Mouse (Mus musculus) hindbrain, embryonic 10.5 days (tissue): ENCODE data around the gene 6820408C15Rik. TPM values are rescaled to one million over a fixed set of nuclear protein-coding genes. Genes with fewer than 3 reads are reported as not detected.

ENCODE experiments used
- DNase-seq: peaks from one replicate; pipeline ENCODE4 v3.0.0-alpha.2; 2017; ENCODE audit warnings: low spot score
- H3K27ac ChIP-seq: fragments of 300-500 bp; sonication (generic); 2 replicates; pipeline ENCODE4 v1.5.1; 2016; ENCODE audit warnings: mild to moderate bottlenecking, moderate library complexity
- H3K27me3 ChIP-seq: fragments of 300-500 bp; sonication (generic); 2 replicates; pipeline ENCODE4 v1.6.1; 2016; ENCODE audit warnings: mild to moderate bottlenecking; ENCODE audit not compliant: poor library complexity, insufficient read depth, severe bottlenecking
- H3K36me3 ChIP-seq: fragments of 300-500 bp; sonication (generic); 2 replicates; pipeline ENCODE4 v1.6.1; 2016; ENCODE audit warnings: mild to moderate bottlenecking, moderate library complexity
- H3K4me1 ChIP-seq: fragments of 300-500 bp; sonication (generic); replicated peaks from 2 replicates; pipeline ENCODE4 v1.6.1; 2016; ENCODE audit warnings: mild to moderate bottlenecking
- H3K4me3 ChIP-seq: fragments of 300-500 bp; sonication (generic); 2 replicates; pipeline ENCODE4 v1.5.1; 2016; ENCODE audit warnings: mild to moderate bottlenecking, moderate library complexity
- H3K9me3 ChIP-seq: fragments of 300-500 bp; sonication (generic); 2 replicates; pipeline ENCODE4 v1.6.1; 2016; ENCODE audit warnings: mild to moderate bottlenecking, moderate library complexity
- WGBS: fragments of 180-500 bp; shearing (Covaris S2); methylation state at CpG from one replicate; pipeline ENCODE4 v1.1.7; 2016; 5-methylcytosine and 5-hydroxymethylcytosine counted together
- polyA plus RNA-seq: library from polyadenylated mRNA; unstranded; fragments of >200 nt; fragmentation: Nextera tagmentation; extraction: Ambion mirVana; gene quantifications from 2 replicates; pipeline ENCODE4 v1.2.1, GENCODE M21; 2016

The 6820408C15Rik gene
- 1.3 and 3.3 TPM in 2 replicates for polyA plus RNA-seq

- 30% methylated on average over 4 of the region's 4 CpGs for WGBS
- Histone ChIP-seq H3K4me1 (peaks cover 41% of the 10 kb centered on the region), H3K4me3 (peak within 1 kb of the TSS; percentile 97), H3K9me3 (peaks cover 14% of the 10 kb centered on the region), H3K27me3 (no peaks in the 10 kb centered on the region), H3K27ac (peak within 1 kb of the TSS; percentile 100), H3K36me3 (0 out of 2 replicates have a peak, but pooled peaks cover 7% of the 10 kb centered on the region)
- no peak for DNase-seq
Observed at GRCm38 (mm10) chr2:152415287-152415686, at the start of gene 6820408C15Rik. 6820408C15Rik (plus strand) TSS chr2:152415587.

GRCm38 (mm10) chr2:152367917-152368316, 47.5 kb upstream of the 6820408C15Rik start:
- Histone ChIP-seq H3K27ac (no peak overlapping the region), H3K4me3 (no peak overlapping the region), H3K4me1 (peaks cover 11% of the 10 kb centered on the region), H3K36me3 (no peaks in the 10 kb centered on the region), H3K9me3 (no peaks in the 10 kb centered on the region), H3K27me3 (peaks cover 15% of the 10 kb centered on the region)
- DNase-seq: no peak
- WGBS: 87% methylated on average over 5 of the region's 5 CpGs

GRCm38 (mm10) chr2:152368532-152369140, 46.8 kb upstream of the 6820408C15Rik start:
- WGBS: 28% methylated on average over 14 of the region's 14 CpGs

DNA sequence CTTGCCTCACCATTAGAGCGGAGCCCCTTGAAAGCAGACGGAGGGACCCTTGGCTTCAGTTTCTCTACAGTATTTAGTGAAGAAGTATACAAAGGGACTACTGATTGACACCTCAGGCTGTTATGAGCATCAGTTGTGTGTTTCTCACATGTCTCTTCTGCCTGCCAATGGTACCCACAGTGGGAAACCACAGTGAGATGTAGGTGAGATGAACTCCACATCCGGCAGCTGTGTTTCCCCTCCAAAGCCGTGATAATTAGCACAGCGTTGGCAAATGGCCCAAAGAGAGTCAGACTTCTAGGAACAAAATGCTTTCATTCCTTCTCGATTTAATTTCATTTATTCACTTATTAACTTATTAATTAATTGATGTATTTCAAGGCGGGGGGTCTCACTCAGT, 43.3 kb upstream of the 6820408C15Rik start:
- WGBS: 89% methylated on average over 7 of the region's 7 CpGs
- H3K4me3 ChIP-seq: no peak overlapping the region
- DNase-seq: no peak

More at GRCm38 (mm10) chr2:152368532-152369140, 46.8 kb upstream of the 6820408C15Rik start:
- Histone ChIP-seq H3K27ac (no peak overlapping the region), H3K4me3 (no peak overlapping the region), H3K27me3 (peaks cover 18% of the 10 kb centered on the region), H3K9me3 (no peaks in the 10 kb centered on the region), H3K36me3 (no peaks in the 10 kb centered on the region), H3K4me1 (peaks cover 8% of the 10 kb centered on the region)
- peak; percentile 65 for DNase-seq

DNA sequence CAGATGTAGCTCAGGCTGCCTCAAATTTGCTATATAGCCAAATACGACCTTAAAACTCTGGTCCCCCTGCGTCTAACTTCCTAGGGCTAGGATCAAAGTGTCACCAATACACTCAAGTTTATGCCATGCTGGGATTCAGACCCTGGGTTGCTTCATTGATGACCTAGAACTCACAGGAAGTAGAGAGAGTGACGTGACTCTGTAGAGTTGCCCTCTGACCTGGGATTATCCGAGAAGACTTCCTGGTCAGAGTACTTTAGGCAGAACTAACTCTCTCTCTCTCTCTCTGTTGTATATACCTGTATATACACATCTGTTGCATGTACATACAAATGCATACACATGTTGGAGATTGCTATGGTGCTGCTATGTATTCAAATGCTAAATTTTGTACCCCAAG, 42.7 kb upstream of the 6820408C15Rik start:
- DNase-seq: no peak
- no peaks in the 10 kb centered on the region for H3K36me3 ChIP-seq
- H3K4me3 ChIP-seq: no peak overlapping the region
- H3K9me3 ChIP-seq: no peaks in the 10 kb centered on the region
- WGBS: 68% methylated on average over 4 of the region's 4 CpGs
- no peak overlapping the region for H3K27ac ChIP-seq
- peaks cover 36% of the 10 kb centered on the region for H3K4me1 ChIP-seq
- peaks cover 58% of the 10 kb centered on the region for H3K27me3 ChIP-seq

More for the DNA sequence above, 43.3 kb upstream of the 6820408C15Rik start:
- H3K4me1 ChIP-seq: peaks cover 36% of the 10 kb centered on the region
- no peaks in the 10 kb centered on the region for H3K9me3 ChIP-seq
- H3K27ac ChIP-seq: no peak overlapping the region
- H3K27me3 ChIP-seq: peaks cover 53% of the 10 kb centered on the region
- H3K36me3 ChIP-seq: no peaks in the 10 kb centered on the region

- WGBS: 85% methylated on average over 9 of the region's 9 CpGs
- Histone ChIP-seq H3K4me1 (peaks cover 36% of the 10 kb centered on the region), H3K4me3 (no peak overlapping the region), H3K36me3 (no peaks in the 10 kb centered on the region), H3K27ac (no peak overlapping the region), H3K27me3 (peaks cover 67% of the 10 kb centered on the region), H3K9me3 (no peaks in the 10 kb centered on the region)
- DNase-seq: no peak
Observed at GRCm38 (mm10) chr2:152373547-152373946, 41.8 kb upstream of the 6820408C15Rik start.

DNA sequence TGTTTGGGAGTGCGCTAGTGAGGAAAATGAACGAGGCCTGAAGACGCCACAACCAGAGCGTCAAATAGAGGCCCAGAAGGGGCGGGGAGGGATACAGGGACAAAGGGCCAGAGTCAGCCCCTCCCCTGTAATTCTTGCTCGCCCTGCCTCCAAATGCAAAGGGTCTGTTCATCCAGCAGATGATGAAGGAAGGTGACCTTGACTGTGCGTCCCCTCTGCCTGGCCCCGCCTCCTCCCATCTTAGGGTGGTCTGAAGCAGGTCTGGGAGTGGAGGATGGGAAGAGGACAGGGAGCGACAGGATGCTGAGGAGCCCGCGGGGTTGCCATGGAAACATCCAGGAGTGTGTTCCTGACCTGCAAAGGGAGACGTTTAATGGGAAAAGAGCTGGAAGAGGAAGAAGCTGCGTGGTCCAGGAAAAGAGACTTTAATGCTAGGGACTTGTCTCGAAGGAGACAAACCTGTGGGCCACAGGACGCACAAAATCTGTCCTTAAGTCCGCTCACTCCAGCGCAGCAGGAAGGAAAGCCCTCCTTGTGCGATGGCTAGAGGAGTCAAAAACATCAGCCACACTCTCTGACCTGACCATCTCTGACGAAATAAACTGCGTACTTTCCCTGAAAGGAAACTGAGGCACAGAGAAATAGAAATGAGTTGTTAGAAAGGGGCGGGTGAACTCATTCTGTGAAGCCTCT, 39.6 kb upstream of the 6820408C15Rik start:
- peaks cover 64% of the 10 kb centered on the region for H3K27me3 ChIP-seq
- H3K9me3 ChIP-seq: no peaks in the 10 kb centered on the region
- peaks cover 31% of the 10 kb centered on the region for H3K4me1 ChIP-seq
- peak overlapping the region; percentile 83 for H3K27ac ChIP-seq
- no peaks in the 10 kb centered on the region for H3K36me3 ChIP-seq
- peak; percentile 72 for DNase-seq
- peak overlapping the region; percentile 41 for H3K4me3 ChIP-seq
- 2% methylated on average over 21 of the region's 21 CpGs for WGBS

GRCm38 (mm10) chr2:152376345-152376741, 39.0 kb upstream of the 6820408C15Rik start, which contains the start of gene Nrsn2:
Nrsn2 (minus strand) TSS chr2:152376638.
- Histone ChIP-seq H3K4me1 (peaks cover 31% of the 10 kb centered on the region), H3K27me3 (peaks cover 61% of the 10 kb centered on the region), H3K36me3 (no peaks in the 10 kb centered on the region), H3K27ac (peak within 1 kb of the TSS; percentile 83), H3K9me3 (no peaks in the 10 kb centered on the region), H3K4me3 (peak within 1 kb of the TSS; percentile 41)
- 2% methylated on average over 16 of the region's 16 CpGs for WGBS
- peak; percentile 47 for DNase-seq

- no peak overlapping the region for H3K27ac ChIP-seq
- no peaks in the 10 kb centered on the region for H3K36me3 ChIP-seq
- no peaks in the 10 kb centered on the region for H3K4me1 ChIP-seq
- no peak for DNase-seq
- 83% methylated on average over 4 of the region's 4 CpGs for WGBS
- no peak overlapping the region for H3K4me3 ChIP-seq
- 0 out of 2 replicates have a peak, but pooled peaks cover 4% of the 10 kb centered on the region for H3K9me3 ChIP-seq
- no peaks in the 10 kb centered on the region; the same call in 1 of the 2 replicates for H3K27me3 ChIP-seq
Observed at GRCm38 (mm10) chr2:152384191-152384590, 31.2 kb upstream of the 6820408C15Rik start.

- 22% methylated on average over 3 of the region's 3 CpGs for WGBS
- no peaks in the 10 kb centered on the region; the same call in 1 of the 2 replicates for H3K27me3 ChIP-seq
- H3K9me3 ChIP-seq: no peaks in the 10 kb centered on the region
- H3K36me3 ChIP-seq: peaks cover 14% of the 10 kb centered on the region
- no peak overlapping the region for H3K4me3 ChIP-seq
- peaks cover 45% of the 10 kb centered on the region for H3K4me1 ChIP-seq
- H3K27ac ChIP-seq: no peak overlapping the region
- no peak for DNase-seq
Observed at GRCm38 (mm10) chr2:152392786-152393185, 22.6 kb upstream of the 6820408C15Rik start.

- peaks cover 49% of the 10 kb centered on the region for H3K4me1 ChIP-seq
- peaks cover 14% of the 10 kb centered on the region for H3K36me3 ChIP-seq
- no peak for DNase-seq
- no peaks in the 10 kb centered on the region for H3K27me3 ChIP-seq
- H3K9me3 ChIP-seq: no peaks in the 10 kb centered on the region
- peak overlapping the region; percentile 94; the same call in 1 of the 2 replicates for H3K4me3 ChIP-seq
- no peak overlapping the region for H3K27ac ChIP-seq
- WGBS: 54% methylated on average over 9 of the region's 9 CpGs
Observed at GRCm38 (mm10) chr2:152393225-152394017, 22.0 kb upstream of the 6820408C15Rik start.

DNA sequence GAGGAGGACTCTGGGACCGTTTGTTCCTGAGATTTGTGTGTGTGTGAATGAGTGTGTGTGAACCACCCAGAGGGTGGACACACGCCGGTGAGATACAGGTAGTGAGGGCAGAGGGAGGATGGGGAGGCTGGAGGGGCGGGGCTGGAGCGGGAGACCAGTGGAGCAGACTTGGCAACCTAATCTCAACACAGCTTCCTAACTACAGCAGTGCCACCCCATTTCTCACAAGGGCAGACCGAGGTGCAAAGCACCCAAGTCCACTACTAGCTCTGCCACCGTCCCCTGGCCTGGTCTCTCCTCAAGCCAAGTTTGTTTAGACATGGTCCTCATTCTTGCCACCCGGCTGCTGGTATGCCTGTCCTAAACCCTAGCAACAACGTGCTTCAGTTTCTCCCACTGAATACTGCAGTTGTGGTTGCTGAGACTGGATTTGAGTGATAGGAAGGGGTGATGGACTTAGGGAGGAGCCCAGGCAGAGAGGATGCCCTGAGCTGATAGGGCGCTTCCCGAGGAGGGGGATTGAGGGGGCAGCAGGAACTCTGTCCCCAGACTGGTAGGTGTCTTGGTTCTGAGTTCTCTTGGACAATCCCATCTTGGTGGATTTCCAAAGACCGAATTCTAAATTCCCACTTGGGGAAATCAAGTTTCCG, 20.0 kb upstream of the 6820408C15Rik start:
- Histone ChIP-seq H3K27ac (peak overlapping the region; percentile 98), H3K36me3 (peaks cover 14% of the 10 kb centered on the region), H3K4me1 (peaks cover 69% of the 10 kb centered on the region), H3K4me3 (peak overlapping the region; percentile 94), H3K27me3 (peaks cover 9% of the 10 kb centered on the region; the same call in 1 of the 2 replicates), H3K9me3 (no peaks in the 10 kb centered on the region)
- DNase-seq: no peak
- WGBS: 31% methylated on average over 13 of the region's 13 CpGs
